Mouse (Mus musculus): Measurements from ENCODE around the gene Myl4.

The Myl4 gene

DNA sequence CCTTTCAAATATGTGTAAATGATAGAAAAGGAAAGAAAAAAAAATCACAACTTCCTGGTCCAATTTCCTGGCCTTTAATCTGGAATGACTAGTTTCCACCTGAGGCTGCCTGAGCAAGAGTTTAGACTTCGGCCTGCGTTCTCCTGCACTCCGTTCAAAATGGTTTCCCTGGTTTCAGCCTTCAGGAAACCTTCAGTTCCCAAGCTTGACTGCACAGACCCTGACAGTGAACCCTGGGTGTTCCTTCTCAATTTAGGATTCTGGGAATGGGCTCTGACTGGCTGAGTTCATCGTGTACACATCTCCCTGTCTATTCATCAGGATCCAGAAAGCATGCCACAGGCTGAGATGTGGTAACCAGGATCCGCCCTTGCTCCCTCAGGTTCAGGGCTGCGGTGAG, 53.7 kb downstream of the Myl4 start:
- WGBS = 82% methylated on average over 6 of the region's 6 CpGs

DNA sequence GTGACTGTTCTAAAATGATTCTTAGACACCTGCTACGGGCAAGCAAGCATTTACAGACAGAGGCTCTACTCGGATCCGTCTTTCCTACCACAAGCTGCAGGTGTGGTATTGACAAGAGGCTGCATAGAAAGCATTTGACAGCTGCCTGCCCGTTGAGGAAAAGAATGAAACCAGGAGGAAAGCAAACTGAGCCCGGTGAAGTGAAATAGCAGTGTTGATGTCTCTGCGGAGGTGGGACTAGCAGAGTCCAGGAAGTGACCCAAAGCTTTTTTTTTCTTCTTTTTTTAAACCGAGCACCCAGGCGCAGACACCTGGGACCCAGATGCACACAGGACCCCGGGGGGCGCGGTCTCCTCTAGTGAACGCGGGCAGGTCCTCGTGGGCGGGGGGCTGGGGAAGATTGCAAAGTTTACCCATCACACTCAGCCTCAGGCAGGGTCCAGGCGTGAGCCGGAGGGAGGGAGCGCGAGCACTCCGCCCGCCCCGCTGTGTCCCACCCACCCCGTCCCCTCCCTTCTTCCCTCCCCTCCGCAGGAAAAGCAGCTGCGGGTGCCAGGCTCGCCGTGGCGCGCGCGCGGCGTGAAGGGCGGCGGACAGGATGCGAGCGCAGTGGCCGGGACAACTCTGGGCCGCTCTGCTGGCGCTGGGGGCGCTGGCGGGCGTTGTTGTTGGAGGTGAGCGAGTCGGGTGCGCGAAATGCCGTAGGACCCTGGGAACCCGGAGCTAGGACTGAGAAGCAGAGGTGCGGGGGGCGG, 57.2 kb downstream of the Myl4 start, which contains the start of gene Itgb3:
Gene Itgb3, plus strand, starts transcription at position 510 of the 755 bp plus-strand sequence.
- WGBS = 2% methylated on average over 51 of the region's 51 CpGs

DNA sequence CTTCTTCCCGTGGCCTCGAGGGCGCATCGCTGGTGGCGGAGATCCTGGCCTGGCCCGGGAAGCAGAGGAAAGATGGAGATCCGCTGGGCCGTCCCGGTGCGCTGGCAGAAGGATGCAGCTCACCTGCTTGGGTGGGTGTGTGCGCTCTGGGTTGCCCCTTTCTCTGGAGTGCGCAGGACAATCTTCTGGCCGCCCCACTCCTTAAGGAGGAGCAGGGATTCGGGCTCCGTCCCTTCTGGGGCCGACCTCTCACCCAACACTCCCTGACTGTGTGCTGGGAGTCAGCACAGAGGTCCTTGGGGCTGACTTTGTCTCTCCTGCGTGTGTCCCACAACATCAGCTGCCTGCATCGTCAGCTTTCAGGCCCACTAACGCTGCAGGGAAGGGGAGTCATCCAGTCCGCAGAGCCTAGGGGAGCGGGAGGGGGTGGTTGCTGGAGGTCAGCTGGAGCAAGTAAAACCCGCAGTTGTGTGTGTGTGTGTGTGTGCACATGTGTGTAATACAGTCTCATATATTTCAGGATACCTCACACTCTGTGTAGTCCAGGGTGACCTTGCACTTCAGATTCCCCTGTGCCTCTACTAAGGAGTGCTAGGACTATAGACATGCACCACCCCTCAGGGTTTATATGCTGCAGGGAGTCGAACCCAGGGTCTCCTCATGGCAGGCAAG, 57.9 kb downstream of the Myl4 start:
- 10% methylated on average over 23 of the region's 23 CpGs for WGBS

DNA sequence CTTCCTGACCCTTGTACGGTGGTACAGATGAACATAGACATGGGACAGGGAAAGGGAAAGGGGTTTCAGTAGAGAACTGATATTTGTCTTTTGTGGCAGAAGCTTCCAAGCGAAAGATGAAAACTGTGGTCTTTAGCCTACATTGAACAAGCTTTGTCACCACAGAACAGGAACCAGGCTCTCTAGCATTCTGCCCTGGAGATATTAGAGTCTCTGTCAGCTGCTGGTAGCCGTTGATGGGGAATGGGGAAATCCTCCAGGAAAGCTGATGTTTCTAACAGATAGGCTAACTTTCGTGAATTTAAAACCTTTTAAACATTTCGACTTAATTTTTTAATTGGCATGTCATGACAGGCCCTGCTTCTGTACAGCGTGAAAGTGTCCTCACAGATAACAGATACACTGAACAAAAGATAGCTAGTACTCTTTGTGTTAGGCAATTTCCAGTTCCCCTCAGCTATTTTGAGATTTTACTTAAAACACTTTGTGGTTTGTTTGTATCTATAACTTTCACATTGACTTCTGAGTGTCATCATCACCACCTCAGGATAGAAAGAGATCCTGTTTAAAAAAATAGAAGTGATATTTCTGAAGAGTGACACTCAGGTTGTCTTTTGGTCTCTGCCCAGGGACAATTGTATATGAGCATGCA, 58.7 kb downstream of the Myl4 start:
- 86% methylated on average over 6 of the region's 6 CpGs for WGBS

DNA sequence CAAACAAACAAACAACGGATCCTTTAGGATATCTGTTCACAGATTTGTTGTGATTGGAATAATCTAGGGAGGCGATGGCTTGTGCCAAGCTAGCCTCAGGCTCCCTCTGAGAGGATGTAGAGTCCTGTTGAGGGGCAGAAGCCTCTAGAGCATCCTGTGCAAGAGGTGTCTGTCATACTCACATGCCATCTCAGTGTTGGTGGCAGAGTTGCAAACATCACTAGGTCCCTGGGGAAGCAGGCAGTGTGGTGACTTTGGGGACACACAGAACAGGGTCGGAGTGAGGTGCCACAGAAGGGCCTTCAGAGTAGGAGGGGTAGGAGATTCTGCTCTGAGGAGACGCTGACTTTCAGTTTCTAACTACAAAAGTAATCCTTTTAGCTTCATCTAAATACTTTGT, 59.3 kb downstream of the Myl4 start:
- WGBS = 74% methylated on average over 4 of the region's 4 CpGs

DNA sequence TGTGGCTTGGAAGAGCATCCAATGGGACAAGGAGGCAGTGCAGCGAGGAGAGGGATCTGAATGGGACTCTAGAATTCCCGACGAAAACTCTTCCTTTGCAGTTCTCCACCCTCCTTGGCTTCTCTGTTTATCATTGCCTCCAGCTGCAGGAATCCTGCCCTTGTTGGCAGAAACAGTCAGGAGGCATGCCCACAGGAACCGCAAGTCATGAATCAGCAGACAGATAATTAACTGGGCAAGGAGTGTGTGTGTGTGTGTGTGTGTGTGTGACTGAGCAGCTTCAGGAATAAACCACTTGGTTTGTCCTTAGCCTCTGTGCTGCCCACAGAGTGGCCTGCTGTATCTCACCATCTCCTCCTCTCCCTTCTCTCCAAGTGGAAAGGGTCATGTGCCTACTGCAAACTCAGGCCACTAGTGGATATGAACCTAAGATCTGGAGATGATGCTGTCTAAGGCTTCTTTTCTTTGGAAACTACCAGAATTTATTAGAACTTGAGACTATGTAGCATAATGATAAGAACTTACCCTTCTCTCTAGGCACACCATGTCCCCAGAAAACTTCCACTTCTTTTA, 61.2 kb downstream of the Myl4 start:
- WGBS = 68% methylated on average over 4 of the region's 4 CpGs

DNA sequence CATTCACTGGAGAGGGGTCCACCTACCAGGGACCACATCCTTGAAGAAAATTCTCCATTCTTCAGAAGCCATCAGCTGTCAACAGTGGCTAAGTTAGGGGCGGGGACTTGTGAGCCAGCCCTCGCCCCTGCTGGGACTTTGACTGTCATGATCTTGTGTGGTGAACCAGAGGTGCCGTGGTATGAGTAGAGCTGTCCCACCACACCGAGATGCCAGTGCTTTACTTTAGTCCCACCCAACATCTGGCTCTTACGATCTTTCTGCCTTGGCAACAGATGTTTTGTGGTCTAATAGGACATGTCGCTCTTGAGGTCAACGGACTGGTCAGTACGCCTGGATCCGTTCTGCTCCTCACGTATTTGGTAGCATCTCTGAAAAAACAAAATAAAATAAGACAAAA, 63.1 kb downstream of the Myl4 start:
- WGBS = 92% methylated on average over 10 of the region's 10 CpGs

DNA sequence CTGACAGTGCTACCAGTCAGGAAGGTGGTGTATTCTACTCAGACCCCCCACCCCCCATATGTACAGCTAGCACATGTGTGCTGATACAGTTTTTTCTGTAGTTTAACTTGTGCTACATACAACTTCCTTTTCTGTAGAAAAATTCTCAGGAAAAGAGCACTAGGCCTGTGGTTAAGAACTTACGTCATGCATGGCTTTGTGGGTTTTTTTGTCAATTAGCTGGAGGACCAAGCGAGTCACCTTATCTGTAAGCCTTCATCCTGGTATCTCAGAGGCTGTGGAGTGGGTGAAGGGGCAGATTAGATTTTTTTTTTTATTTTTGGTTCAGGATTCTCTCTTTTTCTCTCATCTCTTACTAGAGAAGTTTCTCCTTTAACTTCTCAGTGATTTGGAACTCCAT, 63.7 kb downstream of the Myl4 start:
- 98% methylated on average over 2 of the region's 2 CpGs for WGBS

DNA sequence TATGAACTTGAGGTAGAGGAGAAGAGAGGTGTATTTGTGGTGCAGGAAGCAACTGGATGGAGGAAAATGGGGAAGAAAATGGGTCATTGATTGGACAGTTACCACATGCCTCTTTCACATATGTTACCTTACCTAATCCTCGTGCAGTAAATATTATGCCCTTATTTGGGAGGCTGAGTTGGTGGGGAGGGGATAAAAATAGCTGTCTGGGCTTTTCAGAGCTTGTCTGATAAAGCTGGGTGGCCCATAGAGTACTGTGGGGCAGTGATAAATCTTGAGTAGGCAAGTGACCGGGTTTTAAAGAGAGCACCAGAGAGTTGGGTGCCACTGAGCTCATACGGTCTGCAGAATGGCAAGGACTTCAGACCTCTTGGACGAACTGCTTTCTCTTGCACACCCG, 65.7 kb downstream of the Myl4 start:
- WGBS = 88% methylated on average over 5 of the region's 5 CpGs

DNA sequence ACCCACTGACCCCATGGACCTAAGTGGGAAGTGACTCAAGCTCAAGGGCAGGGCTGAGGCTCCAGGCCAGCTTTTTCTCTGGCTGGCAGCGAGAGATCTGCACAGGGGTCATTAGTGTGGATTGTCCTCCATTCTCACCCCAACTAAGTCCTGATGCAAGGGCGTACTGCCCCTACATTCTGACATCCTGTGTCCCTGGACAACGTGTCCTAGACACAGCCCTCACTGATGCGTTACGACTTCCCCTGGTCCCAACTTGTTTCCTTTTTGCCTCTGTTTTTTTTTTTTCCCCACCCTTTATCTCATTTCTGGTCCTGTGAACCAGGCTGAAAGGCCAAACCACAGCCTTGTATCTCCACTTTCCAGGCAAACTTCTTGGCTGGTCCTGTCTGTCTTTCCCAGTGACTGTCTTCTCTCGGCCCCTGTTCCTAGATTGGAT, 68.2 kb downstream of the Myl4 start:
- 86% methylated on average over 6 of the region's 6 CpGs for WGBS

DNA sequence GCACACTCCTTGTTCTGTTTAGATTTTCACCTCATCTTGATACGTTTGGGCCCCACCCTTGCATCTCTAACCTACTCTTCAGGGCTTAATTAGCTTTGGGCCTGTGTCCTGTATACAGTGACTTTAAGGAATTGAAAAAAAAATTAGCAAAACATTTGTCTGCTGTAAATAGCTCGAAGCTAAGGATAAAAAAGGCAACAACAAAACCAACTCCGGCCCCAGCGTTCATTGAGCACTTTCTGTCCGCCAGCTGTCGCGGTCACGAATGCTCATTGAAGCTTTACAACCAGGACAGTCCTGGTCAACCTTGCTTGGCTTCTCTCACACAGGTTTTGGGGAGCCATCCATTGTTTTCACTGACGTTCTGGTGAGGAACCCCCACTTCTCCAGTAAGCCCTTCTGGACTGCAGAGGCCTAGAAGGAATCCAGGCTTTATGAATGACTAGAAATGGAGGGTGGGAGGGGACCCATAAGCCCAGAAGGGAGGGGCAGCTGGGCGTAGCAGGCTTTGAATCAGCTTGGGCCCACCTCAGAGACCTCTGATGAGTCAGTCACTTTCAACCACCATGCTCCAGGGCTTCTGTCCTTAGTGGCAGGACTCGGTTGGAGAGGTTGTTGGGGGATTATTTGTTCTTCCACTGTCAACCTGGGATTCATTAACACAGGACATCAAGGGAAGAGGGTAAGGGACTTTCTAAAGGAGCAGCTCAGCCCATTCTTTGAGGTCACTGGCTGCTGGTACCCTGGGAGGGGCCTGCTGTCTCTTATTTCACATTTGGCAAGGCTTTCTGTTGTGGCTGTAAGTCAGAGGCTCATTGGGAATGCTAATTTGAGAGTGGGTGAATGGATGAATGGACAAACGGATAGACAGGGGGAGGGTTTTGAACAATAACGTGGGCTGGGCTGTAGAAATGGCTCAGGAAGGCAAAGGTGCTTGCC, 68.9 kb downstream of the Myl4 start:
- 75% methylated on average over 13 of the region's 13 CpGs for WGBS

DNA sequence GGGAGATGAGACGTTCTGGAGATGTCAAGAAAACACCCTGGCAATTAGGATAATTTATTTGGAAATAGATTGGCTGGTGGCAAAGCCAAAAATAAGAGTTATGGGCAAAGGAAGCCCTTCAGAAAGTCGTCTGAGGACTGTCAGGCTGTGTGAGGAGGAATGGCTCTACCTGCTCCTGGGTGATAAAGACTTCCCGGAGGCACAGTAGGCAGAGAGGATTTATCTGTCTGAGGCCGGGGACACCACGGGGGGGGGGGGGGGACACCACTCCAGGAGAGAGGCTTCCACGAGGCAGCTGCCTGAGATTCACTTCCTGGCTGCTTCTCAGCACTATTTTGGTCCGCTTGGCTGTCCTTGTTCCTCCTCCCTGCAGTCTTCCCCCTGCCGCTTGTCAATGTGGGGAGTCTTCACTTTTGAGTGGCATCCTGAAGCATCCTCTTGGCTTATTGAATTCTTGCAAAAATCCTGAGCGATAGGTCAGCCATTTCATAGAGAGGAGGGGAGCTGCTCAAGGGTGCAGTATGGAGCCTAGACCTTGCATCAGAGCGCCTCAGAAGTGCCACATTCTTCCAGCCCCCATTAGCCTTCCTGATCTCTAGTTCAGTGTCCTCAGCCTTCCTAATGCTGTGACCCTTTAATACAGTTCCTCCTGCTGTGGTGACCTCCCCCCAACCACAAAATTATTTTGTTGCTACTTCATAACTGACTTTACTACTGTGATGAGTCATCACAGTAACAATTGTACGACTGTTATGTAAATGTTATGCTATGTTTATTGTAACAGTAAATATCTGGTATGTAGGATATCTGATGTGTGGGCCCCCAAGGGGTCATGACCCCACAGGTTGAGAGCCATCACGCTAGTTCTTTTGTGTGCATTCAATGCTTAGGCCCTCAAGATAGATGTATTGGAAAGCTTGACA, 71.8 kb downstream of the Myl4 start:
- 42% methylated on average over 12 of the region's 12 CpGs for WGBS

DNA sequence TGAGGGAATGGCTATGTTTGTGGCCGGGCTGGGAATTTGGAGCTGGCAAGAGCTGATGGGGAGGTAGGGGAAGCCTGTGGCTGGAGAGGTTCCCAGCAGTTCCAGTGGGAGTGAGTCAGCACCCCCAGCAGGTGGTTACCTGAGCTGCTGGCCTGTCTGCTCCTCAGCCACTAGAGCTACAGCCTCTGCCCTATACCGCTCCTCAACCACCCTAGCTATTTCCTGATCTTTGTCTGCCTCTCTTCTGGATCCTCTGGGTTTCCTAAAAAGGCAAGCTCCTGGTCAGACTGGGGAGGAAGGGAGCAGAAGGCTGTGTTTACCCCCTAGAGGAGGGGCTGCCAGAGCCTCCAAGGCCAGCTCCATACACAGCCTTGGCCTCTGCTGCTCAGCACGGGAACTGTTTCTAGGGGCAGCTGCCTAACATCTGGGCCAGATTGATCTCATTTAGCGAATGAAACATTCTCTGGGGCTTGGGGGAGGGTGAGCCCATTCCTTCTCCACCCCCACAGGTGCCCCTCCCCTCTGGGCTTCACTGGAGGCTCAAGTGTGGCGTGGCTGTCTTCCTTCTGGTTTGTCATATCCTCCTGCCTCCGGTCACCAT, 74.4 kb downstream of the Myl4 start:
- WGBS = 63% methylated on average over 6 of the region's 6 CpGs

DNA sequence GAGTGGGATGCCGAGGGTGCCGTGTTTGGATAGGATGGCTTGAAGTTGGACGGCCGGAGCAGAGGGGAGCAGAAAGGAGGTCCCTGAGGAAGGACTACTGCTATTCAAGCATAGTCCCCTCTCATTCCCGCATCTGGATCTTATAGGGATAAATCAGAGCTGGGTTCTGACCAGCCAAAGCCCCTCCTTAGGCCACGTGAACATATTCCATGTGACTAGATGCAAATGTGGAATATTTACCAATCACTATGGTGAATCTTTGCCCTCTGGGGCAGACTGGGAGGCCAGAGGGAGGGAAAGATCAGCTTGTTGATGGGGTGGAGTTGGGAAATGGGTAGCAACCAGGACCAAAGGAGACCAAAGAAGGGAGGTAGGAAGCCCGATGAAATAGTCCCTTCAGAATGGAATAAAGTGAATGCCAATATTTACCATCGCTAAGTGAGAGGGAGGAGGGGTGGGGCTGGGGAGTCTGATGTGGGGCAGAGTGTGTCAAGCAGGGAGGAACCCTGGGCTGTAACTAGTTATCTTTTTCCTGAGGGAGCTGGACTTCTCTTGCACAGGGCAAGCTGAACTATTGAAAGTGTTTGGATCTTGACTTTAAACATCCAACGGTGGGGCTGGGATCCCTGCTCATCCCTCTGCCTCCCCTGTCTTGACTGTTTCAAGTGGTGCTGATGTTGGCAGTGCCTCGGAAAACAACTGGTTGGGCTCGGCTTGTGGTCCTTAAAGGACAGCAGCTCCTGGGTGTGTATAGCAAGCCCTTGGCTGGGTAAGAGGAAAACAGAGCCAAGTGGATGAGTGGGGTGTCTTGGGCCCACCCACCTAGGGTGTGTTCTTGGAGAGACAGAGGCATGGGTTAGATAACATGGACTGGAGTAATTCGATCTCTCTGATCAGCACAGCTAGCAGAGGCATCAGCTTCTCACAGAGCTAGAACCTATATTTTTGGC, 75.3 kb downstream of the Myl4 start:
- WGBS = 63% methylated on average over 12 of the region's 12 CpGs

DNA sequence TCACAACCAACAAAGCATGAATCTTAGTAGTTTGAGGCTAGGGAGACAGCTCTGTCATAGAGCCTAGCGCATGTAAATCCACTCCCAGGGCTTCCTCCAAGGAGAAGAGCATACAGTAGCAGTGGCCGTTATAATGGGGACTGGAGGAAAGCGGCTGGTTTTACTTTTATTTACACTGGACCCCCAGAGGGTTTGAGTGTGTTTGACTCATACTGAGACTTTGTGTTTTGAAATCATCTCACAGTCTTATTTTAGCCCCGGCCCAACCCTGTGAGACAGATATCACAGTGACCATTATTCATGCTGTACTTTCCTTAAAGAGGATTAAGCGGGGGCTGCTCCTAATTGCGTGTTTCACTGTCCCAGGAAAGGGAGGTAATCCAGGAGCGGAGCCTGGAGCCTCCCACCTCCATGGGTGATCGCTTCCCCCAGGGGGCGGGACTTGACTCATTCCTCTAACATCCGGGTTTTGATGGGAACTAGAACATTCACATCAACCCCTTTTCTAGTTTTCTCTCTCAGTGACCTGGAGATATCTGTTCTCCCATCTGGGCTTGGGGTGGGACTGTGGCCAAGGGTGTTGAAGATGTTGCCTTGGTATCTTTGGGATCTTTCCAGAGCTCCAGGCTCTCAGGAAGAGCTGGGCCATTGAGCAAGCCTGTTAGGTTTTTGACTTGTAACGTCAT, 77.3 kb downstream of the Myl4 start:
- 48% methylated on average over 11 of the region's 11 CpGs for WGBS

DNA sequence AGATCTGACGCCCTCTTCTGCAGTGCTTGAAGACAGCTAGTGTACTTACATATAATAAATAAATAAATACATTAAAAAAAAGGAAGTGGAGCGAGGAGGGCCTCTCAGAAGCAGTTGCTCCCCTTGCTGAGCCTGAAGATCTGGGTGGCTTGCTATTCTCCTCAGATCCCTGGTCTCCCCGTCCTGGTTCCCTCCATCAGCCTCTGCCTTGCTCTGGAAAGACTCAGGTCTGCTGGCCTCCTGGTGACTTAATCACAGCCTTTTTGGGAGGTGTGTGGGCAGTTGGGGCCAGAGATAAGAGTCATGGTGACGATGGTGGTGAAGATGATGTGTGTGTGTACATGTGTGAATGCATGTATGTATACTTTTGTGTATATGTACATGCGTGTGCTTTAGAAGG, 78.1 kb downstream of the Myl4 start:
- 91% methylated on average over 5 of the region's 5 CpGs for WGBS

DNA sequence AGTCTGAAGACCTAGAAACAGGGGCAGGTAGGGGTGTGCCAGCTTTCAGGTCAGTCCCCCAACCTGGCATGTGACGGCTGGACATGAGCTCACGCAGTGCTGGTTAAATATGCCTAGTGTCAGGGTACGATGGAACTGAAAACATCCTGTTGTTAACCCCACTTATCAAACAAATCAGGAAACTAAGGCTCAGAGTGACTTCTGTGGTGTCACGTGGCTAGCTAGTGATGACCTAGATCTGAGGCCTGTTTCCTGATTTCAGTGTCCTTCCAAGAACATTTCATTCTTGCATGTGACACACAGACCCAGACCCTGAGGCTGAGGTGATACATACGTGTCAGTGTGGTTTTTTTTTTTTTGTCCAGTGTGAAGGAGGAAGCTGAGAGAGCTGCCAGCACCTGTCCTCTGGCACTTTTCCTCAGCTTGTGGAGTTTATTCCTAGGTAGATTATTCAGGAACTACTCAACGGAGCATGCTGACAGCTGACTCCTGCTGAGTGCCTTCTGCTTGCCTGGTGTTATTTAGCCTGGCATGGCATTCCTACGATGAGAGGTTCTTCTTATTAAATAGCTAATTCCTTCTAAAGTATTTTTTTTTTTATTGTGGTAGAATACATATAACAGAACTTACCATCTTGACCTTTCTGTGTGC, 79.8 kb downstream of the Myl4 start:
- WGBS = 70% methylated on average over 7 of the region's 7 CpGs

DNA sequence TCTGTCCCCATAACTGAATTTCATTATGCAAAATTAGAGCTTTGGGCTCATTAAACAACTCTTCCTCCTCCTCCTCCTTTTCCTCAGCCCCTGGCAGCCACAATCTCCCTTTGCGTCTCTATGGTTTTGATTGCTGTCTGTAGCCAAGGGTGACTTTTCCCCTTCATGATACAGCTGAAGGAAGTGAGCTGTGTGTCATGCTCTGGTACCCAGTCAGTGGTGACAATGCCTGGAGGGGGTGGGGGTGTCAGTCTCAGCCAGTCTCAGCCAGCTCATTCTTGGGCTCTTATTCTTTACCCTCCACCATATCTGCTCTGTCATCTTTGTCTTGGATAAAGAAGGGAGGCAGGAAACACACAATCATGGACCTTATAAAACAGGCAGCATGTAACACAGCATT, 80.8 kb downstream of the Myl4 start:
- 84% methylated on average over 1 of the region's 1 CpGs for WGBS

Measured in cerebral cortex, adult 2 months (tissue).